Mouse (Mus musculus) heart, embryonic 11.5 days (tissue): ENCODE measurements around the gene Id1. TPM values are rescaled to one million over a fixed set of nuclear protein-coding genes. Genes with fewer than 3 reads are reported as not detected.

Experiments
- ATAC-seq: fragments of 200-750 bp; cut with Nextera tagmentation; replicated peaks from 2 replicates; pipeline ENCODE4 v1.8.0; 2017; ENCODE audit warnings: moderate library complexity; ENCODE audit not compliant: insufficient number of reproducible peaks, low FRiP score, low TSS enrichment
- H3K27ac ChIP-seq: fragments of 300-500 bp; sonication (generic); 2 replicates; pipeline ENCODE4 v1.5.1; 2014; ENCODE audit warnings: mild to moderate bottlenecking, low read depth, low read length
- H3K27me3 ChIP-seq: fragments of 300-500 bp; sonication (generic); 2 replicates; pipeline ENCODE4 v1.6.1; 2014; ENCODE audit warnings: mild to moderate bottlenecking, low read length, mixed read lengths; ENCODE audit not compliant: control insufficient read depth, insufficient read depth
- H3K36me3 ChIP-seq: fragments of 300-500 bp; sonication (generic); 2 replicates; pipeline ENCODE4 v1.6.1; 2014; ENCODE audit warnings: mild to moderate bottlenecking, low read length, moderate library complexity, mixed read lengths; ENCODE audit not compliant: control insufficient read depth, insufficient read depth
- H3K4me1 ChIP-seq: fragments of 300-500 bp; sonication (generic); 2 replicates; pipeline ENCODE4 v1.6.1; 2014; ENCODE audit warnings: low read length; ENCODE audit not compliant: control insufficient read depth, insufficient read depth
- H3K4me2 ChIP-seq: fragments of 300-500 bp; sonication (generic); 2 replicates; pipeline ENCODE4 v1.6.1; 2014; ENCODE audit warnings: mild to moderate bottlenecking, moderate library complexity
- H3K4me3 ChIP-seq: fragments of 300-500 bp; sonication (generic); 2 replicates; pipeline ENCODE4 v1.5.1; 2014; ENCODE audit warnings: low read depth, low read length
- H3K9ac ChIP-seq: fragments of 300-500 bp; sonication (generic); 2 replicates; pipeline ENCODE4 v1.6.1; 2014; ENCODE audit warnings: mild to moderate bottlenecking, low read depth, low read length, moderate library complexity
- H3K9me3 ChIP-seq: fragments of 300-500 bp; sonication (generic); replicated peaks from 2 replicates; pipeline ENCODE4 v1.6.1; 2016; ENCODE audit warnings: low read length; ENCODE audit not compliant: control insufficient read depth
- WGBS: fragments of 180-500 bp; shearing (Covaris S2); extraction: QIAGEN DNeasy Blood & Tissue Kit; methylation state at CpG from one replicate; pipeline ENCODE4 v1.1.7; 2014; ENCODE audit not compliant: insufficient replicate concordance; 5-methylcytosine and 5-hydroxymethylcytosine counted together
- polyA plus RNA-seq: library from polyadenylated mRNA; unstranded; fragments of >200 nt; fragmentation: Nextera tagmentation; extraction: Ambion mirVana; gene quantifications from 2 replicates; pipeline ENCODE4 v1.2.1, GENCODE M21; 2014

Id1 gene
- polyA plus RNA-seq, 1 experiment from 2014 or later = 95.3 TPM

DNA sequence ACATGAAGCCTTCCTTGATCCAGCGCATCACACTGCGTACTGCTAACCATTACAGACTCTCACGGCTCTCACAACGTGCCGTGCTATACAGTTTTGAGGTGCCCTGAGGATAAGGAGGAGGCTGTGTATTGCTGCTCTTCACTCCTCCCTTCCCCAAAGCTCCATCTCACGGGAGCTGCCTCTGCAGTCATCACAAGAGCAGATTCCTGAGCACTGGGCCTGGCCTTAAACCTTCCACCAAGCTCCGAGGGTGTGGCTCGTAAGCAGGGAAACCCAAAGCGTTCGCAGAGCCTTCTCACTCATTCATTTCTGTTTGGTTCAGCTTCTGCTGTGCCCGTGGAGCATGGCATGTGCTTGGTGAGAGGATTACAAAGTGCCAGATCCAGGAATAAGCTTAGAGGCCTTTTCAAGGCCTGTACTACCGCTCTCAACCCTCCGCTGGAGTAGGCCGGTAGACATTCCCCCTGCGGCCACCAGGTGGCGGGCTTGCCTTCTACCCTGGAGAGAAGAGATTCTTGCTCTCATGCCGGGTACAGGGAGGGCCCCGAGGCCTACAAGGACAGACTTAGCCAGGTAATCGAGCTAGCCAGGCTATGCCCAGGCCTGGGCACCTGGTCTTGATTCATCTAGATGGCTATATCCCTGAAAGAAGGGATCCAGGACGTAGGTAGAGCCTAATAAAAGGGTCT lies 39.4 kb upstream of the Id1 start:
- H3K4me3 ChIP-seq = no peak overlapping the region
- peak; percentile 32; the same call in 1 of the 2 replicates for ATAC-seq
- no peaks in the 10 kb centered on the region for H3K9me3 ChIP-seq
- peak overlapping the region; percentile 76 for H3K9ac ChIP-seq
- H3K4me2 ChIP-seq = no peak overlapping the region
- 41% methylated on average over 20 of the region's 20 CpGs for WGBS
- peaks cover 12% of the 10 kb centered on the region for H3K4me1 ChIP-seq
- H3K27me3 ChIP-seq = no peaks in the 10 kb centered on the region
- H3K36me3 ChIP-seq = peaks cover 22% of the 10 kb centered on the region
- peak overlapping the region; percentile 41; the same call in 1 of the 2 replicates for H3K27ac ChIP-seq

DNA sequence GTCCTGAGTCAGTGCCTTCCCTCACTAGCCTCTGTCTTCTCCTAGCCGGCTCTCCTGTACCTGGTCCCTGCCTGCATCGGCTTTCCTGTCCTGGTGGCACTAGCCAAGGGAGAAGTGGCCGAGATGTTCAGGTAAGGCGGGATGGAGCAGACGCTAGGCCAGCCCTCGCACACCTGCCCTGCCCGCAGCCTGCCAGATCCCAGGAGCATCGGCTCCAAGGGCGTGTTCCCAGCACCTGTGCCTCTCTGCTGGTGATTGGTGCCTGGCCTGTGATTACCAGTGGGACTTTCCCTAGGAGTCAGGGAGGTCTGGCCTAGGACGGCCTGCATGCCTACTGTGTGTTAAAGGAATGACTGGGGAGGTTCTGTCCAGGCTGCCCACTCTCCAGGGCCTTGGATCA lies 35.9 kb upstream of the Id1 start:
- H3K4me3 ChIP-seq = no peak overlapping the region
- H3K27ac ChIP-seq = no peak overlapping the region
- H3K9ac ChIP-seq = no peak overlapping the region
- H3K36me3 ChIP-seq = peaks cover 47% of the 10 kb centered on the region
- ATAC-seq = no peak
- 90% methylated on average over 10 of the region's 10 CpGs for WGBS
- no peaks in the 10 kb centered on the region for H3K9me3 ChIP-seq
- no peak overlapping the region for H3K4me2 ChIP-seq
- H3K4me1 ChIP-seq = peaks cover 12% of the 10 kb centered on the region
- no peaks in the 10 kb centered on the region for H3K27me3 ChIP-seq

DNA sequence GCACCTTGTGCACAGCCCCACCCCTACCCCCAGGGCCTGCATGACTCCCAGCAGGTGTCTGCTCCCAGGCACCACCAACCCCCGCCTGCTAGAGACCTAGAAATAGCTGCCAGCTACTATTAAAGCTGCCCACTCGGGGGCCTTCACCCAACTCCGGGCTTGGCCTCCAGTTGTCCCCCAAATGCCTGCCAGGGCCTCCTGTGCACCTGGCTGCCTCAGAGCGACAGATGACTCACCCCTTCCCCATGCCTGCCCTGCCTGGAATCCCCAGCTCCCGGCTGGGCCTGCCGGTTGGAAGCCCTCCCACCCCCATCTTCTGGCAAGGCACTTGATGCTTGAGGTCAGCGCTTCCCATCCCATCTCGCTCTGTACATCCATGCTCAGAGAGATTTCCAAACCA lies 35.3 kb upstream of the Id1 start:
- Histone ChIP-seq H3K9ac (no peak overlapping the region), H3K27ac (no peak overlapping the region), H3K27me3 (no peaks in the 10 kb centered on the region), H3K4me3 (no peak overlapping the region), H3K4me1 (peaks cover 12% of the 10 kb centered on the region), H3K9me3 (no peaks in the 10 kb centered on the region), H3K36me3 (peaks cover 47% of the 10 kb centered on the region), H3K4me2 (no peak overlapping the region)
- no peak for ATAC-seq
- 89% methylated on average over 8 of the region's 8 CpGs for WGBS

GRCm38 (mm10) chr2:152703596-152704255 lies 32.3 kb upstream of the Id1 start:
- Histone ChIP-seq H3K36me3 (peaks cover 46% of the 10 kb centered on the region), H3K4me1 (peaks cover 31% of the 10 kb centered on the region)

DNA sequence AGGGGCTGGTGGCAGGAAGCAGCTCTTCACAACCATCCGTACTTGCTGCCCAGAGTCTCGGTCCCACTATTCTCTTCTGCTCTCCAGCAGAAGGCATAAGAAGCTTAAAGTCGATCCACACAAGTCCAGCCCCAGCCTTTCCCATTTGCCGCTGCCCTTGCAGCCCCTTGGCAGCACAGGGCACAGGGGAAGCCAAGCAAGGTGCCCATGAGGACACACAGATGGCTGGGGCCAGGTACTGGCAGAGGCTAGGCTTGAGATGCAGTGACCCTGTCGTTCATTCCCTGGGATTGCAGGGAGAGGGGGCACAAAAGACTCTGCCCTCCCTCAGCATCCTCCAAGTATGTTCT lies 31.8 kb upstream of the Id1 start:
- H3K4me3 ChIP-seq = no peak overlapping the region
- no peak overlapping the region for H3K4me2 ChIP-seq
- ATAC-seq = no peak
- no peaks in the 10 kb centered on the region for H3K27me3 ChIP-seq
- H3K9me3 ChIP-seq = no peaks in the 10 kb centered on the region
- WGBS = 84% methylated on average over 5 of the region's 5 CpGs
- H3K4me1 ChIP-seq = peaks cover 26% of the 10 kb centered on the region
- no peak overlapping the region for H3K27ac ChIP-seq
- no peak overlapping the region for H3K9ac ChIP-seq
- peaks cover 46% of the 10 kb centered on the region for H3K36me3 ChIP-seq

More at GRCm38 (mm10) chr2:152703596-152704255, 32.3 kb upstream of the Id1 start:
- H3K27me3 ChIP-seq = no peaks in the 10 kb centered on the region
- 91% methylated on average over 21 of the region's 21 CpGs for WGBS
- ATAC-seq = no peak
- no peaks in the 10 kb centered on the region for H3K9me3 ChIP-seq
- no peak overlapping the region for H3K4me3 ChIP-seq
- no peak overlapping the region for H3K9ac ChIP-seq
- H3K4me2 ChIP-seq = no peak overlapping the region
- H3K27ac ChIP-seq = no peak overlapping the region

GRCm38 (mm10) chr2:152704811-152705370 lies 31.2 kb upstream of the Id1 start:
- no peak for ATAC-seq
- Histone ChIP-seq H3K4me3 (no peak overlapping the region), H3K27me3 (no peaks in the 10 kb centered on the region), H3K27ac (no peak overlapping the region), H3K4me1 (peaks cover 20% of the 10 kb centered on the region), H3K9me3 (no peaks in the 10 kb centered on the region), H3K36me3 (peaks cover 43% of the 10 kb centered on the region), H3K9ac (no peak overlapping the region), H3K4me2 (no peak overlapping the region)
- 90% methylated on average over 14 of the region's 14 CpGs for WGBS

GRCm38 (mm10) chr2:152705993-152706571 lies 30.0 kb upstream of the Id1 start:
- ATAC-seq = no peak
- H3K27me3 ChIP-seq = no peaks in the 10 kb centered on the region
- no peaks in the 10 kb centered on the region for H3K9me3 ChIP-seq
- peaks cover 20% of the 10 kb centered on the region for H3K4me1 ChIP-seq
- peak overlapping the region; percentile 36 for H3K9ac ChIP-seq
- H3K4me2 ChIP-seq = no peak overlapping the region
- H3K4me3 ChIP-seq = no peak overlapping the region
- H3K36me3 ChIP-seq = peaks cover 34% of the 10 kb centered on the region
- H3K27ac ChIP-seq = peak overlapping the region; percentile 91
- WGBS = 75% methylated on average over 22 of the region's 22 CpGs

GRCm38 (mm10) chr2:152707186-152707585 lies 28.9 kb upstream of the Id1 start:
- H3K27me3 ChIP-seq = no peaks in the 10 kb centered on the region
- H3K4me1 ChIP-seq = peaks cover 20% of the 10 kb centered on the region
- H3K9me3 ChIP-seq = no peaks in the 10 kb centered on the region
- peak overlapping the region; percentile 67 for H3K4me2 ChIP-seq
- no peak for ATAC-seq
- peaks cover 23% of the 10 kb centered on the region for H3K36me3 ChIP-seq
- peak overlapping the region; percentile 91 for H3K27ac ChIP-seq
- H3K9ac ChIP-seq = peak overlapping the region; percentile 70
- peak overlapping the region; percentile 39 for H3K4me3 ChIP-seq
- 9% methylated on average over 7 of the region's 7 CpGs for WGBS
